Comparison of ENCODE assay signal across 8 mouse cellular contexts in genomic region chr2:155928711-155929345, GRCm38 (mm10). TPM values are rescaled to one million over a fixed set of nuclear protein-coding genes. Genes with fewer than 3 reads are reported as not detected.
DNase-seq lines count a peak whose midpoint lies in the region; ATAC-seq and TF ChIP-seq lines count a peak whose summit lies in the region.

No protein-coding gene starts in this region.

- DNase-seq in neural tube, embryonic 11.5 days (ENCODE audit: low spot score) = no peak
- DNase-seq in neural tube, embryonic 10.5 days (ENCODE audit: extremely low spot score, low spot score) = no peak
- peak; percentile 25 for DNase-seq in limb, embryonic 11.5 days (ENCODE audit: low spot score)
- no peak for DNase-seq in stomach, postnatal 0 days (ENCODE audit: low spot score)
- no peak for DNase-seq in thymus, postnatal 0 days (ENCODE audit: low spot score)
- no peak for DNase-seq in T-cell, adult 2 months (ENCODE audit: low spot score)

- peaks cover 3% of the 10 kb centered on the region; the same call in 1 of the 2 replicates for H3K36me3 ChIP-seq in neural tube, embryonic 11.5 days (ENCODE audit: control insufficient read depth, insufficient read depth, low read length)
- H3K36me3 ChIP-seq in forebrain, embryonic 16.5 days (ENCODE audit: control insufficient read depth, insufficient read depth) = no peaks in the 10 kb centered on the region
- H3K36me3 ChIP-seq in limb, embryonic 11.5 days (ENCODE audit: control insufficient read depth, insufficient read depth, low read length) = no peaks in the 10 kb centered on the region; the same call in 1 of the 2 replicates
- H3K36me3 ChIP-seq in stomach, postnatal 0 days (ENCODE audit: control insufficient read depth, insufficient read depth, low read length) = no peaks in the 10 kb centered on the region

- H3K4me3 ChIP-seq in neural tube, embryonic 11.5 days (ENCODE audit: low read depth, low read length) = peak overlapping the region; percentile 72; the same call in 1 of the 2 replicates
- H3K4me3 ChIP-seq in forebrain, embryonic 16.5 days (replicated peaks; ENCODE audit: low read length) = peak overlapping the region; percentile 64
- peak overlapping the region; percentile 57 for H3K4me3 ChIP-seq in limb, embryonic 11.5 days (ENCODE audit: low read depth, low read length)
- peak overlapping the region; percentile 65 for H3K4me3 ChIP-seq in stomach, postnatal 0 days (ENCODE audit: low read depth, low read length)

- no peak overlapping the region for H3K27ac ChIP-seq in neural tube, embryonic 11.5 days (ENCODE audit: low read depth, low read length)
- H3K27ac ChIP-seq in forebrain, embryonic 16.5 days (ENCODE audit: low read length) = no peak overlapping the region
- no peak overlapping the region for H3K27ac ChIP-seq in limb, embryonic 11.5 days (replicated peaks; ENCODE audit: low read depth, low read length)
- peak overlapping the region; percentile 90; the same call in 1 of the 2 replicates for H3K27ac ChIP-seq in stomach, postnatal 0 days (replicated peaks)

- peak overlapping the region; percentile 76 for H3K4me2 ChIP-seq in neural tube, embryonic 11.5 days (ENCODE audit: low read depth)
- peak overlapping the region; percentile 88 for H3K4me2 ChIP-seq in forebrain, embryonic 16.5 days (ENCODE audit: low read length)
- peak overlapping the region; percentile 66 for H3K4me2 ChIP-seq in limb, embryonic 11.5 days (ENCODE audit: low read depth, severe bottlenecking)
- H3K4me2 ChIP-seq in stomach, postnatal 0 days (replicated peaks; ENCODE audit: low read depth) = peak overlapping the region; percentile 75

- no peaks in the 10 kb centered on the region for H3K9me3 ChIP-seq in neural tube, embryonic 11.5 days (ENCODE audit: control insufficient read depth, low read length)
- no peaks in the 10 kb centered on the region for H3K9me3 ChIP-seq in forebrain, embryonic 16.5 days (ENCODE audit: control insufficient read depth, low read length)
- no peaks in the 10 kb centered on the region for H3K9me3 ChIP-seq in limb, embryonic 11.5 days (ENCODE audit: control insufficient read depth, low read length)
- H3K9me3 ChIP-seq in stomach, postnatal 0 days (ENCODE audit: control insufficient read depth, low read length) = no peaks in the 10 kb centered on the region

- ATAC-seq in neural tube, embryonic 11.5 days (ENCODE audit: insufficient read depth, low FRiP score, low TSS enrichment) = no peak
- ATAC-seq in forebrain, embryonic 16.5 days = no peak
- no peak for ATAC-seq in limb, embryonic 11.5 days (ENCODE audit: insufficient number of reproducible peaks, low FRiP score, low TSS enrichment, low read depth)
- no peak for ATAC-seq in stomach, postnatal 0 days (ENCODE audit: low FRiP score, low TSS enrichment)
- ATAC-seq in granulocyte monocyte progenitor cell, adult 5-6 weeks (replicated peaks; ENCODE audit: poor library complexity, severe bottlenecking) = no peak

- no peaks in the 10 kb centered on the region for H3K27me3 ChIP-seq in neural tube, embryonic 11.5 days (ENCODE audit: control insufficient read depth, insufficient read depth, low read length)
- H3K27me3 ChIP-seq in forebrain, embryonic 16.5 days (replicated peaks; ENCODE audit: control insufficient read depth, insufficient read depth, low read length) = no peaks in the 10 kb centered on the region
- H3K27me3 ChIP-seq in limb, embryonic 11.5 days (ENCODE audit: control insufficient read depth, insufficient read depth, low read length) = no peaks in the 10 kb centered on the region
- no peaks in the 10 kb centered on the region for H3K27me3 ChIP-seq in stomach, postnatal 0 days (ENCODE audit: control insufficient read depth, insufficient read depth, low read length)

- H3K4me1 ChIP-seq in neural tube, embryonic 11.5 days (ENCODE audit: control insufficient read depth, insufficient read depth, low read length) = no peaks in the 10 kb centered on the region; the same call in 1 of the 2 replicates
- H3K4me1 ChIP-seq in forebrain, embryonic 16.5 days (replicated peaks; ENCODE audit: control insufficient read depth, insufficient read depth, low read length) = peaks cover 14% of the 10 kb centered on the region
- H3K4me1 ChIP-seq in limb, embryonic 11.5 days (ENCODE audit: control insufficient read depth, insufficient read depth, low read length) = peaks cover 3% of the 10 kb centered on the region
- H3K4me1 ChIP-seq in stomach, postnatal 0 days (replicated peaks; ENCODE audit: control insufficient read depth, insufficient read depth) = peaks cover 5% of the 10 kb centered on the region; the same call in 1 of the 2 replicates

- no peak for TF ChIP-seq CTCF in stomach, postnatal 0 days (IDR thresholded peaks at IDR 0.05; ENCODE audit: low read depth)

- H3K9ac ChIP-seq in neural tube, embryonic 11.5 days (ENCODE audit: low read length) = no peak overlapping the region
- H3K9ac ChIP-seq in forebrain, embryonic 16.5 days (replicated peaks; ENCODE audit: low read depth, low read length) = no peak overlapping the region
- no peak overlapping the region for H3K9ac ChIP-seq in limb, embryonic 11.5 days (ENCODE audit: low read length)
- H3K9ac ChIP-seq in stomach, postnatal 0 days (ENCODE audit: low read length) = no peak overlapping the region; the same call in 1 of the 2 replicates

- no peak for TF ChIP-seq EP300 in stomach, postnatal 0 days (optimal IDR thresholded peaks at IDR 0.05)

- WGBS in neural tube, embryonic 11.5 days = 78% methylated on average over 7 of the region's 7 CpGs
- WGBS in forebrain, embryonic 16.5 days = 73% methylated on average over 7 of the region's 7 CpGs
- WGBS in limb, embryonic 11.5 days = 66% methylated on average over 7 of the region's 7 CpGs
- 70% methylated on average over 7 of the region's 7 CpGs for WGBS in stomach, postnatal 0 days

RNA-seq across cellular contexts. Expression of gene Uqcc1, which starts 1.3 kb away (rescaled TPM):
- polyA plus RNA-seq in neural tube, embryonic 11.5 days (2014; fragmentation: Nextera tagmentation; extraction: Ambion mirVana) = 84.7 and 88.6 TPM in 2 replicates
- polyA plus RNA-seq in forebrain, embryonic 16.5 days (2015; fragmentation: Nextera tagmentation; extraction: Ambion mirVana) = 66.5 and 78.2 TPM in 2 replicates
- polyA plus RNA-seq in limb, embryonic 11.5 days (2014; fragmentation: Nextera tagmentation; extraction: Ambion mirVana) = 60.4 and 82.2 TPM in 2 replicates
- 41.9 and 46.4 TPM in 2 replicates for polyA plus RNA-seq in stomach, postnatal 0 days (2015; fragmentation: Nextera tagmentation; extraction: Ambion mirVana)
- total RNA-seq in granulocyte monocyte progenitor cell, adult 5-6 weeks (2014; fragmentation: Nextera tagmentation) = 37.9 and 39.5 TPM in 2 replicates
- 66.6 and 71.5 TPM in 2 replicates for total RNA-seq in granulocyte monocyte progenitor cell, adult 5-6 weeks (2017)
- polyA plus RNA-seq in thymus, postnatal 0 days (2015; fragmentation: Nextera tagmentation; extraction: Ambion mirVana) = 56.9 and 58.2 TPM in 2 replicates

RNA-seq across cellular contexts. Expression of gene Gm15557, which starts 11.7 kb away (rescaled TPM):
- polyA plus RNA-seq in neural tube, embryonic 11.5 days (2014; fragmentation: Nextera tagmentation; extraction: Ambion mirVana) = not detected in 2 replicates
- polyA plus RNA-seq in forebrain, embryonic 16.5 days (2015; fragmentation: Nextera tagmentation; extraction: Ambion mirVana) = not detected in 2 replicates
- 0.33 TPM in 1 of 2 replicates, not detected in the other for polyA plus RNA-seq in limb, embryonic 11.5 days (2014; fragmentation: Nextera tagmentation; extraction: Ambion mirVana)
- not detected in 2 replicates for polyA plus RNA-seq in stomach, postnatal 0 days (2015; fragmentation: Nextera tagmentation; extraction: Ambion mirVana)
- not detected in 2 replicates for total RNA-seq in granulocyte monocyte progenitor cell, adult 5-6 weeks (2014; fragmentation: Nextera tagmentation)
- not detected in 2 replicates for total RNA-seq in granulocyte monocyte progenitor cell, adult 5-6 weeks (2017)
- polyA plus RNA-seq in thymus, postnatal 0 days (2015; fragmentation: Nextera tagmentation; extraction: Ambion mirVana) = not detected in 2 replicates

RNA-seq across cellular contexts. Expression of gene Gdf5, which starts 16.3 kb away (rescaled TPM):
- 1.1 and 1.7 TPM in 2 replicates for polyA plus RNA-seq in neural tube, embryonic 11.5 days (2014; fragmentation: Nextera tagmentation; extraction: Ambion mirVana)
- polyA plus RNA-seq in forebrain, embryonic 16.5 days (2015; fragmentation: Nextera tagmentation; extraction: Ambion mirVana) = 2.7 and 4.5 TPM in 2 replicates
- polyA plus RNA-seq in limb, embryonic 11.5 days (2014; fragmentation: Nextera tagmentation; extraction: Ambion mirVana) = 18.4 and 23.3 TPM in 2 replicates
- polyA plus RNA-seq in stomach, postnatal 0 days (2015; fragmentation: Nextera tagmentation; extraction: Ambion mirVana) = 1.6 and 1.8 TPM in 2 replicates
- total RNA-seq in granulocyte monocyte progenitor cell, adult 5-6 weeks (2014; fragmentation: Nextera tagmentation) = not detected in 2 replicates
- total RNA-seq in granulocyte monocyte progenitor cell, adult 5-6 weeks (2017) = not detected in 2 replicates
- 0.22 and 0.25 TPM in 2 replicates for polyA plus RNA-seq in thymus, postnatal 0 days (2015; fragmentation: Nextera tagmentation; extraction: Ambion mirVana)

RNA-seq across cellular contexts. Expression of gene Cep250, which starts 27.4 kb away (rescaled TPM):
- 13.7 and 16.8 TPM in 2 replicates for polyA plus RNA-seq in neural tube, embryonic 11.5 days (2014; fragmentation: Nextera tagmentation; extraction: Ambion mirVana)
- polyA plus RNA-seq in forebrain, embryonic 16.5 days (2015; fragmentation: Nextera tagmentation; extraction: Ambion mirVana) = 17.0 and 18.9 TPM in 2 replicates
- polyA plus RNA-seq in limb, embryonic 11.5 days (2014; fragmentation: Nextera tagmentation; extraction: Ambion mirVana) = 20.5 and 23.6 TPM in 2 replicates
- 4.0 and 4.6 TPM in 2 replicates for polyA plus RNA-seq in stomach, postnatal 0 days (2015; fragmentation: Nextera tagmentation; extraction: Ambion mirVana)
- total RNA-seq in granulocyte monocyte progenitor cell, adult 5-6 weeks (2014; fragmentation: Nextera tagmentation) = 33.3 and 44.4 TPM in 2 replicates
- 39.0 and 41.6 TPM in 2 replicates for total RNA-seq in granulocyte monocyte progenitor cell, adult 5-6 weeks (2017)
- 16.6 and 23.4 TPM in 2 replicates for polyA plus RNA-seq in thymus, postnatal 0 days (2015; fragmentation: Nextera tagmentation; extraction: Ambion mirVana)
